Mouse (Mus musculus): Measurements from ENCODE around the gene Igsf23. TPM values are rescaled to one million over a fixed set of nuclear protein-coding genes. Genes with fewer than 3 reads are reported as not detected.
"Not testable (repeated sequence)": the region's sequence is repeated elsewhere in the genome, so short reads cannot be mapped to it uniquely, and the experiment has no call there.

The Igsf23 gene
- 1.8 and 2.2 TPM in 2 replicates for polyA plus RNA-seq (2015; fragmentation: Nextera tagmentation; extraction: Ambion mirVana)

DNA sequence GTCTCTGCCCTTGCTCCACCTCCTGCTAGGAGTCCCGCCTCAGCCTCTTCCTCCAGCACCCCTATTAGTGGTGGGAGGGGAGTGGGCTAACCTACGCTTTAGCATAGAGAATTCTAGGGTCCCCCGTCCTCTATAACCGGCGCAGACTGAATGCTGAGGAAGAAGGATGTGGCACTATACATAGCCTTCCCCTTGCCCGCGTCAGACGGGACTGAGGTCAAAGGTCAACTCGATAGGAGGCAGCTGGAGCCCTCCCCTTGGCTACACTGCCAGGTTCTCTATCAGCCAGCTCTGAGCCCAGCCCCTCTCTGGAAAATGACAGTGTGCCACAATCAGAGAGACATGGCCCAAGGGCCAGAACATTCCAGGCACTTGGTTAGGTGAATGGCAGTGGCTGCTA is at the start of gene Igsf23:
Gene Igsf23 (minus strand): TSS at position 168 of the 400 bp plus-strand sequence.
- Histone ChIP-seq H3K36me3 (ENCODE audit: control insufficient read depth, insufficient read depth) (no peaks in the 10 kb centered on the region), H3K4me3 (ENCODE audit: low read length) (no peak within 1 kb of the TSS), H3K4me1 (ENCODE audit: control insufficient read depth, insufficient read depth, low read length) (0 out of 2 replicates have a peak, but pooled peaks cover 4% of the 10 kb centered on the region), H3K9ac (ENCODE audit: low read length) (no peak within 1 kb of the TSS), H3K4me2 (ENCODE audit: low read depth, low read length) (no peak within 1 kb of the TSS), H3K9me3 (replicated peaks; ENCODE audit: control insufficient read depth, low read length) (no peaks in the 10 kb centered on the region), H3K27me3 (ENCODE audit: control insufficient read depth, insufficient read depth, low read length) (no peaks in the 10 kb centered on the region), H3K27ac (ENCODE audit: low read length) (no peak within 1 kb of the TSS)
- ATAC-seq (replicated peaks; ENCODE audit: extremely low read depth, insufficient read depth, low FRiP score): peak; percentile 56; the same call in 1 of the 2 replicates
- 38% methylated on average over 9 of the region's 9 CpGs for WGBS

DNA sequence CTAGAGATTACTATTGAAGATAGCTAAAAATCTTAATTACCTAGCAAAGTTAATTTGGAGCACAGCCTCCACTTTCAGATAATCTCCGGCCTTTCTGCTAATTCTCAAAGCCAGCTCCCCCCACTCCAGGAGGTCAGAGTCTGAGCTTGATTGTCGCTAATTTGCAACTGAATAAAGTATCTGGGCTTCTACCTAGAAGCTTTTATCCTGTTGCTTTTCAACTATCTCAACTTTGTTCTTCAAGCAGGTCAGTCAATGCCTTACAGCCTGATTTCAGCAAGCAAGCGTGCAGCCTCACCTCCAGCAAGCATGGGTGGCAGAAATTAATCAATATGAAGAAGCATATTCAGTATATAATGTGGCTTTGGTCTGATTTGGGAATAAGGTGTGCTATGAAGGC is 46.2 kb upstream of the Igsf23 start:
- H3K9ac ChIP-seq (ENCODE audit: low read length); H3K4me1 ChIP-seq (ENCODE audit: control insufficient read depth, insufficient read depth, low read length); H3K27me3 ChIP-seq (ENCODE audit: control insufficient read depth, insufficient read depth, low read length); H3K27ac ChIP-seq (ENCODE audit: low read length); H3K36me3 ChIP-seq (ENCODE audit: control insufficient read depth, insufficient read depth); H3K4me2 ChIP-seq (ENCODE audit: low read depth, low read length); H3K9me3 ChIP-seq (replicated peaks; ENCODE audit: control insufficient read depth, low read length); ATAC-seq (replicated peaks; ENCODE audit: extremely low read depth, insufficient read depth, low FRiP score); H3K4me3 ChIP-seq (ENCODE audit: low read length): not testable (repeated sequence)
- WGBS: 60% methylated on average over 3 of the region's 3 CpGs

DNA sequence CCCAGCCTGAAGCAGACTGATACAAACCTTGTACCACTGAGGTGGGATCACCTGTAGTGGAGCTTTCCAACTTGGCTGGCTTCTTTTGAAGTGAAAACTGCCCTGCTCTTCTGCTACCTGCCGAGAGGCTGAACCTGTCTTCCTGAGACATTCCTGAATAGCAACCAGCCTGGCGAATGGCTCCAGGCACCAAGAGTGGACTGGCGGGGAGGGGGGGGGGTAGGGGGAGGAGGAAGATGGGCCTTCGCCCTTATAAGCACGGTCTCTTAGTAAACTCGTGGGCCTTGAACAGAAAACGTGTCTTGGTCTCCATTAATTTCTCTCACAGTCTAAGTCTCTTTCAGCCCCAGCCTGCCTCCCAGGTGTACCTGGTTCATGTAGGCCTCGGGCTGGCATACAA is 40.6 kb upstream of the Igsf23 start, which contains the start of gene Nlrp9b:
Gene Nlrp9b (plus strand): TSS at position 301 of the 400 bp plus-strand sequence.
- not testable (repeated sequence) for H3K9ac ChIP-seq (ENCODE audit: low read length); H3K4me1 ChIP-seq (ENCODE audit: control insufficient read depth, insufficient read depth, low read length); H3K36me3 ChIP-seq (ENCODE audit: control insufficient read depth, insufficient read depth); H3K4me2 ChIP-seq (ENCODE audit: low read depth, low read length); H3K27me3 ChIP-seq (ENCODE audit: control insufficient read depth, insufficient read depth, low read length); H3K27ac ChIP-seq (ENCODE audit: low read length); ATAC-seq (replicated peaks; ENCODE audit: extremely low read depth, insufficient read depth, low FRiP score); H3K9me3 ChIP-seq (replicated peaks; ENCODE audit: control insufficient read depth, low read length); H3K4me3 ChIP-seq (ENCODE audit: low read length)
- 63% methylated on average over 7 of the region's 8 CpGs for WGBS

DNA sequence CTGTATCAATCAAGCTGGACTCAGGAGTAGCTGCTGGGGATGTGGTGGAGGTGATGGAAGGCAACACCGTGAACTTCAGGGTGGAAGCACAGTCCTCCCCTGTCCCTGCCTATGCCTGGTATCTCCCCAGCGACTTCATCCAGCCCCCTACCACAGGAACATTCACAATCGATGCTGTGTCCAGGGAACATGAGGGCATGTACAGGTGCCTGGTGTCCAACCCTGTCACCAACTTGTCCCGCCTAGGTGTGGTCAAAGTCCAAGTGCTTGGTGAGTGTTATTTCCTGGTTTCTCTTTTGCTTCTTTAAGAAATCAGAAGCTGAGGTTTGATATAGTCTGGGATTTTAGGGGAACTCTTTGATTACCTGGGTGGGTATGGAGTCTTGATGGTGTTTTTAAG is 21.0 kb upstream of the Igsf23 start:
- ATAC-seq (replicated peaks; ENCODE audit: extremely low read depth, insufficient read depth, low FRiP score): no peak

DNA sequence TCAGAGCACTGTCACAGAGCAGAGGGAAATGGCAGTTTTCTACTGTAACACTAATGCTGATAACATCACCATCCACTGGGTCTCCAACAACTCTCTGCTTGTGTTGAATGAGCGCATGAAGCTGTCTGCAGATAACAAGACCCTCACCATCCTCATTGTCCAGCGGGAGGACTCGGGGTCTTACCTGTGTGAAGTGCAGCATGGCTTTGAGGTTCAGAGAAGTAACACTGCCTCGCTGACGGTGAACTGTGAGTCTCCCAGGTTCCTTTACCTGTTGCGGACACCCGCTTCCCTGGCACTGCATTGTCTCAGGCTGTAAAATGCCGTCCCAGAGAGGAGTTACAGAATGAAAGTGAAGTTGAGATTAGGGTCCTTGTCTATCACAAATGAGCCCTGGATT is 19.6 kb upstream of the Igsf23 start:
- no peaks in the 10 kb centered on the region for H3K4me1 ChIP-seq (ENCODE audit: control insufficient read depth, insufficient read depth, low read length)
- no peaks in the 10 kb centered on the region for H3K27me3 ChIP-seq (ENCODE audit: control insufficient read depth, insufficient read depth, low read length)
- H3K36me3 ChIP-seq (ENCODE audit: control insufficient read depth, insufficient read depth): no peaks in the 10 kb centered on the region
- 84% methylated on average over 8 of the region's 8 CpGs for WGBS
- no peak overlapping the region for H3K4me3 ChIP-seq (ENCODE audit: low read length)
- H3K4me2 ChIP-seq (ENCODE audit: low read depth, low read length): no peak overlapping the region
- H3K9me3 ChIP-seq (replicated peaks; ENCODE audit: control insufficient read depth, low read length): peaks cover 9% of the 10 kb centered on the region; the same call in 1 of the 2 replicates
- no peak overlapping the region for H3K27ac ChIP-seq (ENCODE audit: low read length)
- H3K9ac ChIP-seq (ENCODE audit: low read length): no peak overlapping the region
- no peak for ATAC-seq (replicated peaks; ENCODE audit: extremely low read depth, insufficient read depth, low FRiP score)

More for the DNA sequence above, 21.0 kb upstream of the Igsf23 start:
- Histone ChIP-seq H3K4me3 (ENCODE audit: low read length) (no peak overlapping the region), H3K36me3 (ENCODE audit: control insufficient read depth, insufficient read depth) (no peaks in the 10 kb centered on the region), H3K4me1 (ENCODE audit: control insufficient read depth, insufficient read depth, low read length) (no peaks in the 10 kb centered on the region), H3K27ac (ENCODE audit: low read length) (no peak overlapping the region), H3K9me3 (replicated peaks; ENCODE audit: control insufficient read depth, low read length) (peaks cover 9% of the 10 kb centered on the region; the same call in 1 of the 2 replicates), H3K27me3 (ENCODE audit: control insufficient read depth, insufficient read depth, low read length) (no peaks in the 10 kb centered on the region), H3K4me2 (ENCODE audit: low read depth, low read length) (no peak overlapping the region), H3K9ac (ENCODE audit: low read length) (no peak overlapping the region)
- WGBS: 88% methylated on average over 4 of the region's 4 CpGs

DNA sequence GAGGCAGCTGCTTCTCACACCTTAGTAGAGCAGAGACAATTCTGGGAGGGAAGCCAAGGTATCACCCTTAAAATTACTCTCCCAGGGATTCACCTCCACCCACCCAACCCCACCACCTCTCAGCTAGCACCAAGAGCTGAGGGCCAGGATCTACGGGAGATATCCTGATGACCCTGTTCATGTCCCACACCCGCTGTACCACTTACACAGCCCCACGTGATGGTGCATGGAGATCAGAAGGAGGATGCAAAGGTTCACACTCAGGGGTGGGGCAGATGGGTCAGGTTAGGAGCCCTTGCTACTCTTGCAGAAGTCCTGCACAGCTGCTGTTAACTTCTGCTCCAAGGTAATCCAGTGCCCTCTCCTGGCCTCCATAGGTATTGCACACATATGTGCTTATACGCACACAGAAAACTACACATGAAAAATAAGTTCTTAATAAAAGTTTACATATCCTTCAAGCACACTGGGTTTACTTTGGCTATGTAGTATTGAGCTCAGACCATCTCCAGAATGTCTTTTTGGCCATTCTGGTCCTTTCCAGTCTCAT is 19.1 kb upstream of the Igsf23 start:
- Histone ChIP-seq H3K4me1 (ENCODE audit: control insufficient read depth, insufficient read depth, low read length) (no peaks in the 10 kb centered on the region), H3K27me3 (ENCODE audit: control insufficient read depth, insufficient read depth, low read length) (no peaks in the 10 kb centered on the region), H3K27ac (ENCODE audit: low read length) (no peak overlapping the region), H3K36me3 (ENCODE audit: control insufficient read depth, insufficient read depth) (no peaks in the 10 kb centered on the region), H3K4me3 (ENCODE audit: low read length) (no peak overlapping the region), H3K9me3 (replicated peaks; ENCODE audit: control insufficient read depth, low read length) (peaks cover 9% of the 10 kb centered on the region; the same call in 1 of the 2 replicates), H3K4me2 (ENCODE audit: low read depth, low read length) (no peak overlapping the region), H3K9ac (ENCODE audit: low read length) (no peak overlapping the region)
- 91% methylated on average over 4 of the region's 4 CpGs for WGBS
- ATAC-seq (replicated peaks; ENCODE audit: extremely low read depth, insufficient read depth, low FRiP score): no peak

DNA sequence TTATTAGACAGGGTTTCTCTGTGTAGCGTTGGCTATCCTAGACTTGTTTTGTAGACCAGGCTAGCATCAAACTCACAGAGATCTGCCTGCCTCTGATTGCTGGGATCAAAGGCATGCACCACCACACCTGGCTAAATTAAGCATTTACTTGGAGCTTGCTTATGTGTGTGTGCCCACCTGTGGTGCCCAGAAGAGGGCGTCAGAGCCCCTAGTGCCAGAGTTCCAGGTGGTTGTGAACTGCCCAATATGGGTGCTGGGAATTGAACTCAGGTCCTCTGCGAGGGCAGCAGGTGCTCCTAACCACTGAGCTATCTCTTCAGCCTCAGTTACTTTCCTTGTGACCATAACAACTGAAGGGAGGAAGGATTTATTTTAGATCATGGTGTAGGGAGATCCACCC is 18.6 kb upstream of the Igsf23 start:
- H3K9me3 ChIP-seq (replicated peaks; ENCODE audit: control insufficient read depth, low read length): peaks cover 9% of the 10 kb centered on the region; the same call in 1 of the 2 replicates
- 61% methylated on average over 3 of the region's 3 CpGs for WGBS
- no peak overlapping the region for H3K4me2 ChIP-seq (ENCODE audit: low read depth, low read length)
- H3K36me3 ChIP-seq (ENCODE audit: control insufficient read depth, insufficient read depth): no peaks in the 10 kb centered on the region
- no peak overlapping the region for H3K9ac ChIP-seq (ENCODE audit: low read length)
- no peaks in the 10 kb centered on the region for H3K4me1 ChIP-seq (ENCODE audit: control insufficient read depth, insufficient read depth, low read length)
- no peaks in the 10 kb centered on the region for H3K27me3 ChIP-seq (ENCODE audit: control insufficient read depth, insufficient read depth, low read length)
- no peak overlapping the region for H3K27ac ChIP-seq (ENCODE audit: low read length)
- ATAC-seq (replicated peaks; ENCODE audit: extremely low read depth, insufficient read depth, low FRiP score): no peak
- H3K4me3 ChIP-seq (ENCODE audit: low read length): no peak overlapping the region

DNA sequence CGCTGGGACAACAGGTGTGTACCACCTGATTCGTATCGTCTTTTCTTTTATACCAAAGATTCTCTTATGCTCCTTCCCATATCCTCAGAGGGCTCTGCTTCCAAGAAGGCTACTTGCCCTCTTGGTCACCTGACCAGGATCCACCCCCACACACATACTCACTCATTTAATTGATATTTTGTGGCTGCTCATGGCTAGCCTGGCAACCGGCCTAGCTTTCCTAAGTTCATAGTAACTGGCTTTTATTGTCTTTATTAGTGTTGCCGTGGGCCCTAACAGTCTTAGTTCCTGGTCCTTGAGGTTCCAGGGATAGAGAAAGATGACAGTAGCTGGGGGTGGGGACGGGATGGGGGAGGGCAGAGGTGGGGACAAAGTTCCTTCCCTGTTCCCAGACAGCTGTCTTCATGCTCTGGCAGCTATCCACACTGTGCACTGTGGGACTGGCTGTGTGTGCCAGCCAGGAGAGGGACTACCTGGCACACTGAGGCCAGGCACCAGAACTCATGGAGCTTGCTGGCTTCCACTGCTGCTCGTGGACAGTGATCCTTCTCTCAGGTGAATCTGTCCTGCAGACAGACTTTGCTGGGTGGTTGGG is 14.5 kb upstream of the Igsf23 start, which contains the start of gene Ceacam20:
Gene Ceacam20 (plus strand): TSS at position 428 of the 595 bp plus-strand sequence.
- Histone ChIP-seq H3K4me1 (ENCODE audit: control insufficient read depth, insufficient read depth, low read length) (no peaks in the 10 kb centered on the region), H3K27ac (ENCODE audit: low read length) (no peak within 1 kb of the TSS), H3K36me3 (ENCODE audit: control insufficient read depth, insufficient read depth) (no peaks in the 10 kb centered on the region), H3K27me3 (ENCODE audit: control insufficient read depth, insufficient read depth, low read length) (no peaks in the 10 kb centered on the region), H3K9me3 (replicated peaks; ENCODE audit: control insufficient read depth, low read length) (peaks cover 6% of the 10 kb centered on the region; the same call in 1 of the 2 replicates), H3K9ac (ENCODE audit: low read length) (no peak within 1 kb of the TSS), H3K4me3 (ENCODE audit: low read length) (no peak within 1 kb of the TSS), H3K4me2 (ENCODE audit: low read depth, low read length) (no peak within 1 kb of the TSS)
- WGBS: 81% methylated on average over 7 of the region's 7 CpGs
- ATAC-seq (replicated peaks; ENCODE audit: extremely low read depth, insufficient read depth, low FRiP score): no peak

DNA sequence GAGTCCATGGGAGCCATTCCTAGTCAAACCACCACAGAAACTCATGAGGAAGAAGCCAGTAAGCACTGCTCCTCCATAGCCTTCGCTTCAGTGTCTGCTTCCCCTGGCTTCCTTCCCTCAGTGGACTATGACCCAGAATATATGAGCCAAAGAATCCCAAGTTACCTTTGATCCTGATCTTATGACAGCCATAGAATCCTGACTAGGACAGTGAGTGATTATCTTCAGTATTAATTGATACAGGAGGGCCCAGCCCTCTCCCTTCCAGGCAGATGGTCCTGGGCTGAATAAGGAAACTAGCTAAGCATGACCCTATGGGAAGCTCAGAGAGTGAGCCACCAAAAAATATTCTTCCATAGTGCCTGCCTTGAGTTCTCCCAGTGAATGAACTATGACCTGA is 11.9 kb upstream of the Igsf23 start:
- 56% methylated on average over 1 of the region's 1 CpGs for WGBS
- H3K27me3 ChIP-seq (ENCODE audit: control insufficient read depth, insufficient read depth, low read length): no peaks in the 10 kb centered on the region
- H3K36me3 ChIP-seq (ENCODE audit: control insufficient read depth, insufficient read depth): no peaks in the 10 kb centered on the region
- H3K4me1 ChIP-seq (ENCODE audit: control insufficient read depth, insufficient read depth, low read length): no peaks in the 10 kb centered on the region
- H3K4me3 ChIP-seq (ENCODE audit: low read length): no peak overlapping the region
- no peaks in the 10 kb centered on the region for H3K9me3 ChIP-seq (replicated peaks; ENCODE audit: control insufficient read depth, low read length)
- no peak overlapping the region for H3K27ac ChIP-seq (ENCODE audit: low read length)
- no peak for ATAC-seq (replicated peaks; ENCODE audit: extremely low read depth, insufficient read depth, low FRiP score)
- H3K4me2 ChIP-seq (ENCODE audit: low read depth, low read length): no peak overlapping the region
- H3K9ac ChIP-seq (ENCODE audit: low read length): no peak overlapping the region

Data from heart, embryonic 16.5 days (tissue).